Mouse (Mus musculus) layer of hippocampus, postnatal 10 days (tissue): ENCODE results near the gene Lipc. TPM values are rescaled to one million over a fixed set of nuclear protein-coding genes. Genes with fewer than 3 reads are reported as not detected.
A peak's percentile ranks its signal among the peaks of the same experiment; 100 is the strongest.

Experiments used
- DNase-seq, 2 experiments: peaks; one replicate each; pipeline ENCODE4 v3.0.0; 2021; ENCODE audit warnings: low spot score in 2 of 2
- total RNA-seq, 2 experiments: library from RNA; stranded (reverse); gene quantifications; 2 replicates each; pipeline ENCODE4 v1.2.3; 2021

Gene Lipc
- total RNA-seq, 2 experiments from 2014 or later: 0.82 to 1.1 TPM

DNA sequence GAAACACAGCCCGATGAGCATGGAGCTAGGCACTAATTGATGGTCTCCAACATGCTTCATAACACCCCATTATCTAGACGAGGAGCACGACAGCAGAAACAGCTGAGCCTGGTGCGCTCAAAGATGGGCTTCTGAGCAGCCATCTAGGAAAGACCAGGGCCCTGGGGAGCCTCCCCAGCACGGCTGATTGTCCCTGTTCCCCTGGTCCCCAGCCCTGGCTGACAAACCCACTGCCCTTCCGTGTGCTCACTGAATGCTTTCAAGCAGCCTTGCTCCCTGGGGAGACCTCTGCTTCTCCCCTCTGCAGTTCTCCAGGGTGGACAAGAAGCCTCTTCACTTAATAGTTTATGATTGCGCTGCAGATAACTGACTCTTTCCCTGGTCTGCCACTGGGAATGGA is 35.5 kb downstream of the Lipc start:
- no peak for DNase-seq

DNA sequence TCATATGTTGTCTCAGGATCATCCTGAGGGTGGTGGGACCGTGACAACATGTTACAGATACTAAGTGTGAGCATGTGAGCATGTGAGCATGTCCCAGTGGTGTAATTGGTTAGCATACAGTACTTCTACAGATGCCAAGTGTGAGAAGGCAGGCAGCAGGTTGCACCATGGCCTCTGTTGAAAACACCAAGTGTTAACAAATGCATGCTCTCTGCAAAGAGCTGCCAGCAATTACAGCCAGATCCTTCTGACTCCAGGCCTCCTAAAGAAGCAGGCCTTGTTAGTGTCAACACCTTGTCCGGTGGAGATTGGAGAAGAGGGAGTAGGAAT is 36.7 kb downstream of the Lipc start:
- no peak for DNase-seq

DNA sequence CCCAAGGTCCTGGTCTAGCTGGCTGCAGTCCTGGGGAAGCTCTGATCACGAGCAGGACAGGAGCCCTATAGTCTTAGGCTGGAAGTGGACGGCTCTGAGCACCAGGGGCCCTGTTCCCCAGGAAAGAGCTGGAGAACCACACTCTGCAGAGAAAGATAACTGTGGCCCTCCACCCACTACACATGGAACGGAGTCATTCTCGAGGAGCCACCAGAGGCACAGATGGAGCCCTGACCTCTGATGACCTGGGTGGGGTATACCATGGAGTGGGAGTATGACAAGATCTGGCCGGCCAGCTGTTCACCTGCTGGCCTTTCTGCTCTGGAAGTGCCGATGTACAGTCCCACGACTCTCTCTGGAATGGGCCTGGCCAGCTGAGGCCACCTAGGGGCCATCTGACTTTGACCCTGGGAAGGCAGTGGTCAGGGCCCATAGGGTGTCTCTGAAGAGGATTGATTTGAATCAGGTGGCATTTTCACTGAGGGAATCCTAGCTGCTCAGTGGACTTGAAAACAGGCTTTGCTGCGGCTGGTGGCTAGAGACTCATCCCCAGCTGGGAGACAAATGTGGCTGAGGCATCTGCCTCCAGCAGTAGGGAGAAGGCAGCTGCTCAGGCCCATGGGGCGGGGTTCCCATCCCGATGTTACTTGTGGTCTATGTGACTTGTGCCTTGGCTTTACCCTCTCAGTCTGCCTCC is 37.2 kb downstream of the Lipc start:
- DNase-seq: no peak

DNA sequence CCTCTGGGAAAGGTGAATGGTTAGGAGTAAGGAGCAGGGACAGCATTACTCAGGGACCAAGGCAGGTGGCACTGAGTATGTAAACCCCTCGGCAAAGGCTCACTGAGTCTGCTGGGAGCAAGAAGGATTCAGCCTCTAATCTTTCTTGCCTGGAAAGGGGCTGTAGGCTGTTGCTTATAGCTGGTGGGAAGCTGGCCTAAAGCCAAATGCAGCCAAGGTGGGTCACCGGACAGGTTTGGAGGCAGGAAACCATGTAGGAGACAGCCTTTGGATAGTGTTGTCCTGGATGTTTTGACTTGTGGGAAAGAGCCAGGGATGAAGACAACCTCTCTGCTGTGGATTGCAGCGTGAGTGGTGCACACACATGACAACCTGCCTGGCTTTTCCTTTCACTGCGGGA is 40.9 kb downstream of the Lipc start:
- DNase-seq: no peak

DNA sequence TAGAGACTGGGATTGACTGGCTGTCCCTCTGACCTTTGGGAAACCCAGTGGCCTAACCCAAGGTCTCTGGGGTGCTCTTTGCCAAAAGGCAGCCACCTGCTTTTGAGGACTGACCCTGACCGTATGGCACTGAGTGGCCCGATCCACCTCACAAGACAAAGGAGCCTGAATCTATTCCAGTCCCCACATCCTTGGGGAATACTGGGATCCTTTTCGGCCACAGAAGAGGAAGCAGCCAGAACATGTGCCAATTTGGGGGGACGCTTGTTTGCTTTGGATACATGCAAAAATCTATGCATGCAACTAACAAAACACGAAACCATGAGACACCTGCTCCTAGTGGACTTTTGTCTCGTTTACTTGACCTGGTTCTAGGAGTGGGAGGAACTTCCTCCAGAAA is 41.7 kb downstream of the Lipc start:
- DNase-seq: no peak

DNA sequence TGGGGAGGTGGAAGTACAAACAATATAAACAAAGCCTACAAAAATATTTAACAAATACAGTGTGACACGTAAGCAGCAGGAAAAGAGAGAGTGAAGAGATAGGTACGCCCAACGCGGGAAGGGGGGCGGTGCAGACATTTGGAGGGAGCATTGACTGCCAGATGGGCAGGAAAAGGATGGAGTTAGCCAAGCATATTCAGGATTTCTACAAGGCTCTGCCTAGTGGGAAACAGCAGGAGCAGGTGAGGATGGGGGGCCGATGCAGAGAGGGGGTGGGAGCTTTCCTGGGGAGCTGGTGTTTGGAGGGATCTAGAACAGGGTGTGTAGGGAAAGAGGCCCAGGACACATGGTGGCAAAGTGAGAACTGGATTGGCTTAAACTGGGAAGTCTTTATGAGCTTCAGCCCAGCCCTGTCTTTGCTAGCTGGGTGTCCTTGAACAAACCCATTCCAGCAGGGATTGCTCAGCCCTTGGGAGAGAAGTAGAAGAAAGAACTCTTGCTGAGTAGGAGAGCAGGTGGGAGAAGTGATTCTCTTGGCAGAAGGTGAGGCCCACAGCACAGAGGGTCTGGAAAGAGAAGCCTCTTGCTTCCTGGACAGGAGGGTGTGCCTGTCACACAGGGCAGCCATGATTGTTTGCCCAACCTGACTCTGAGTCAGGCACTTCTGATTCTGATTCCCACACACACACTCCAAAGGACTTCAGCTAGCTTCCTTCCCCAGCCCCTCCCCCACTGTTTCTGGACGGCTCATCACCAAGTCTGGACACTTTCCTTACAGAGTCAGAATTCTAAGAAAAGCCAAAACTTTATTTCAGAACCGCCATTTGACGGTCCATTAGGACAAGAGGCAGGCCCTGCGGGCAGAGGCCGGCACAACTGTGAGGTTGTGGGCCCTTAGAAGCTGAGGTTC is 49.0 kb downstream of the Lipc start:
- DNase-seq: no peak

DNA sequence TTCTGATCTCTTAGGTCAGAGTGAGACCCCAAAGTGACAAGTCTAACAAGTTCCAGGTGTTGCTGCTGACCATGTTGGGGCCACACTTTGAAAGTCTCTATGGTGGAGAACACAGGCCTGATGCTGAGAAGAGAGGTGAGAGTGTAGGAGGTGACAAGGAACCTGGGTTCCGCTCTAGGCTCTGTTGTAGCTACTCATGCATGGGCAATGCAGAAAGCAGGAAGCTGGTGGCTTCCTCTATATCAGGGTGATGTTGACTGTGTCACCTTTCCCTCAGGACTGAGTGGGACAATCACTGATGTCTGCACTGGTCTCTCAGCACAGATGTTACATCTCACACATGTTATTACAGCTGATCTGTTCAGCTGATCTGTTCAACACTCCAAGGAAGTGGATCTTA is 57.8 kb downstream of the Lipc start:
- no peak for DNase-seq

DNA sequence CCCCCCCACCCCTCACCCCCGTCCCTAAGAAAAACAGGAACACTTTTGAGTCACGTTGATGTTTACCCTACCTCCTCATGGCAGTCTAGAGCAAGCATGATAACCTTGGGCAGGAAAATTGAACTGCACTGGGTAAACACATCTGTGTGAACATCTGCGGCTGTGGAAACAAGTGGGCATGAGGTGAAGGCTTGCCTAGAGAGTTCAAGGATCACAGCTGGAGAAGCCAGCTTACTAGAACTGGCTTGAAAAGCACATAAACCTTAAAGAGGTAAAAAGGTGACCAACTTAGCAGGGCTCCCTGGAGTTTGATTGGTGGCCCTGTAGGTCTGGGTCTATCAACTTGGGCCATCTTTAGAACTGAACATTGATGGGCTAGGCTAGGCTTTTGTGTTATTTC is 58.5 kb downstream of the Lipc start:
- DNase-seq: no peak

DNA sequence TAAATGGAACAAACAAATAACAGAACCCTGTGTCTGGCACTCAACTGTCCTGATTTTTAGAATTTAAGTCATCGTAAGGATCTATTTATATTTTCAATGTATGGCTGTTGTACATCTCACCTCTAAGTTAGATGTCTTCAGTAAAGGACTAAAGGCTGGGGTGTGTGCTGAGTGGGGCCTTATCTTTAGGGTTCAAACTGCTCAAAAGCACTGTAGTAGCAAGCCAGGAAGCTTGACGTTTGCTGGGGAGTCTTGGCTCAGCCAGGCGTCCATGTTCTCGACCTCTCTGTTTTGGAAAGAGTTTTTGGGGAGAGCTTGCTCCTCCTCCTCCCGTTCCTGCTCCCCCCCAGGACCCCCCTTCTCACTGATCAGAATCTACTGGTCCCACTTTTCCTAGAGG is 59.4 kb downstream of the Lipc start:
- no peak for DNase-seq

DNA sequence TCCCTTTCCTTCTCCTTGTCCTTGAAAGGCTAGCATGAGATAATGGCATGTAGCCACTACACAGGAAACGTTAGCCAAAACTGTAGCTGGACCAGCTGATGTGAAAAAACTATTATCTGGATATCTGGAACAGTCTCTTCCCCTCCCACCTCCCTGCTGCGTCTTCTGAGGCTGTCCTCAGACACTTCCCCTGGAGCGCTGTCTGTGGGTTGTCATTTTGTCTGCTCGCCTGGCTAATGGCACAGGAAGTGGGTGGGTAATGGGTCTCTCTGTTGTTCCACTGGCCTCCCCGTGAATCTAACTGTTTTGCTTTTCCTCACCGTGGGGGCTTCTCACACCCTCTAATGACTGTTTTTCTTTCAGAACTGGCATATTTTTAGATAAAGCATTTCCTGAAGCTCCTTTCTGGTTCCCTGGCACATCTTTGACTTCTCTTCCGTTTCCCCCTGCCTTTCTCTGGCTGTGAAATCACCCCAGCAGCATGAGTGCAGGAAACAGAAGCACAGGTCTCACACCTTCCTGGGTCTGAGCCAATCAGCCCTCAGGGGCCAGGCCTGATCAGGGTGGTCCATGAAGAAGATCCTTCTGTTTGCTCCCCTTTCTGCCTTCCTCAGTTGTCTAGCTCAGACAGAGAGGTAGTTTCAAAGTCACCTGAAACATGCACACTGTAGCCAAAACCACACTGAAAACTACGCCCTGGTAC is 60.4 kb downstream of the Lipc start:
- DNase-seq: peak; percentile 30 to 31

DNA sequence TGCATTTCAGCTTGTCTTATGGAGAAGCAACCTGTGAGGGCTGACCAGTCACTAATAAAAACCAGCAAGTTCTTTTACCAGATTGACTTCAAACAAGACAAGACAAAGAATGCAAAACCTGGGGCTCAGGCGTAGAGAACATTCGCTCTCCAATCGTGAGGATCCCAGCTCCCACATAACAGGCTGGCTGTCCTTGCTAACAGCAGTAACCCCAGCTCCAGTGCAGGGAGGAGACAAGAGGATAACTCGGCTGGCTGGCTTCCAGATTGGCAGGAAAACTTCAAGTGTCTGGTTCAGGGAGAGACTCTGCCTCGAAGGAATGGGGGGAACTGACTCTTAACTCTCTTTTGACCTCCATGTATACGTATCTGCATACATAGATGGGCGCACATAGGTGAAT is 61.3 kb downstream of the Lipc start:
- DNase-seq: no peak

DNA sequence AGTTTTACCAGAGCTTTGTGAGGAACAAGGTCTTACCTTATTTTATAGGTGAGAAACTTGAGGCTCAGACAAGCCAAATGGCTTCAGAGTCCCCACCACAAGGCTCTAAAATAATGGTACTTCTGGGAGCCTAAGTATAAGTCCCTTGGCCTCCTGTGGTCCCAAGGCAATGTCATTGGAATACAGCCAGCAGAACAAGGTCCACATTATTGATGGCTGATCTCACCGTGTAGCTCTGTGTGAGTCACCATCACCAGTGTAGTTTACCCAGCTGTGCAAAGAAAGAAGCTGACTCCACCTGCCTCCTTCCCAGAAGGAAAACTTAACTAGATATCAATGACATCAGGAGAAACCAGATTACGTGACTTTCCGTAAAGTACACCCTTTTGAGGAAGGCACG is 63.1 kb downstream of the Lipc start:
- DNase-seq: no peak

DNA sequence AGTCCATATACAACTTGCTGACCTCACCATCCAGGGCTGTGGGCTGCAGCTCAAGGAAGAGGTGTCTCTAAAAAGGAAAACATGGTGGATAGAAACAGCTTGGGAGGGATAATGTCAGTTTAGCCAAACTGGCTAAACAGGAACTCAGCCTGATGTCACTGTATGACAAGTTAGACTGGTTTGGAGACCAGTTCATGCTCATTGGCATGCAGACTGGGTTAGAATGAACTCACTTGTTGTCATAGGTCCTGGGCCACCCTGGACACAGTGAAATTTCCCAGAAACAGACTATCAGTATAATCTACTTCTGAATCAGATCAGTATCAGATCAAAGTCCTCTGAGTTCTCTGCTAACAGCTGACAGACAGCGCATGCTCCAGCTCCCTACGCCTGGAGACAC is 63.5 kb downstream of the Lipc start:
- no peak for DNase-seq

DNA sequence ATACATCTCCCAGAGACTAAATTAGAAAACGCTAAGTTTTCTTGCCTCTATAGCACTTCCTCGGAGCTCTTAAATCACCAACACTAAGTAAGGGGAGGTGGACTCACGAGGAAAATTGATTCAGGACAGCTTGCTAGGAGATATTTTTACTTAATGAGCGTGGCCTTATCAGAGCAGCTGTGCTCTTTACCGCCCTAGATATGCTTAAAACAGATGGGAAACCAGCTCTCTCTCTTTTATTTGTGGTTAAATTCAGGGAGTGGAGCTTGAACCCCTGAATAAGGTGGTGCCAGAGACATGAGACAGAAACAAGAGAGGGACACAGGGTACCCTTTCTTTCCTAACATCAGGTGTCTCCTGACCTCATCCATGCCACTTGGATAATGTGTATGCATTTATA is 70.0 kb downstream of the Lipc start:
- no peak for DNase-seq

DNA sequence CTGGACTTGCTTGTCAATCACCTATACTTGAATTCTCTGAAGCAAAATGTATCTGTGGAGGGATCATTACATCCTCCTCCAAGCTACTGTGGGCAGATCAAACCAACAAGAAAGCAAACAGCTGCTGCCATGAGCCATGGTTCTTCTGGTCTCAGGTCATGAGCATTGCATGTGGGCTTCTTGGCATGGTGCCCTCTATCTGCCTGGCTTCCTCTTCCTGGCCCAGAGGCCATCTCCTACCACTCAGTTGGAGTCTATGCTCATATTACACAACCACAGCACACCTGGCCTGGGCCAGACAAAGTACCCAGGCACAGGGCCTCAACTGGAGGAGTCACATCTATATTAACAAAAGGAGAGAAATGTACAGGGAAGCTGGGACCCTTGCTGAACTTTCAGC is 73.2 kb downstream of the Lipc start:
- DNase-seq: no peak

DNA sequence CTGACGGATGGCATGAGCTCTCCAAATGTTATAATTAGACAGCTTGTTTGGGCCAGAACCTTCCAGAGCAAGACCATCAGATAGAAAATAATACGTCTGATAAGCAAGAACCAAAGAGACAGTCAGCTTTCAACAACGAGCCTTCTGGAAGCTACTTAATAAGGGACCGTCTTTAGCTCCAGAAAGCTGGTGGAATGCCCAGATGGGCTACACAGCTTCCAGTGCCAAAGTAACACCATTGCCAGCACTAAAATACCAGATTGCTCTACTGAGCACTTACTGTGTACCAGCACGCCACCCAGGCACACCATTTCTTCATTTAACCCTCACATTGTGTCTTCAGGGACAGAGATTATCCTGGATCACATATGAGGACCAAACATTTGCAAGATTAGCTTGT is 73.9 kb downstream of the Lipc start:
- DNase-seq: peak; percentile 28 to 50

DNA sequence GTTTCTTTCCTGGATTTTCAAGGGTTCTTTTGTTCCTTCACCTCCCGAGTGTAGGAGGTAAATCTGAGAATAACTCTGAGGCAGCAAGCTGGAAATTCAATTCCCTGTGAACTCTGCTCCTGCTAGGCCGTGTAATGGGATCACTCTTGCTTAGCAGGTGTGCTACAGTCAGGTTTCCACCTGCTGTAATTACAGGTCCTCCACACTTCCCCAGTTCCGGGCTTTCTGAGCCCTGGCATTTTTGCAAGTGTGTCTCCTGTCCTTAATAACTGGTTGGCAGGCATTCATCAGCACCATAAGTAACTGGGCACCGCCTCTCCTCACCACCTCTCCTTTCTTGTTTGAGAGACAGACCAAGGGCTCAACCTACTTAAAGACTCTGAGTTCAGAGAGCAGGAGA is 76.5 kb downstream of the Lipc start:
- DNase-seq: no peak

DNA sequence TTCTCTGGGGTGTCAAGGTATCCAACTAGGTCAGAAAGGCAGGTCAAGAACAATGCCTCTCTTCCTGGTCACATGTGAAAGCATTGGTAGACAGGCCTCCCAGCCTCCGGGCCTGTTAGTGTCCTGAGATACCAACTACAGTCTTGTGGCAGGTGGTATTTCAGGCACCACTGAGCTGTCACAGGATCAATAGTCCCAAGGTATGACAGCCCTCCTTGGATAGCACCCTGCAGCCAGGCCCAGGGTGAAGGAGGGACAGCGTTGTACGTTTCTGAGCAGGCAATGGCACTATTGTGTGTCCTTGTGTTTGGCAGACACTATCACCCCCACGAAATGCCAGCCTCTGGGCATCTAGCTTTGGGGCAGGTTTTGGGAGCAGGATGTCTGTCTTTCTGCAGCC is 77.0 kb downstream of the Lipc start:
- no peak for DNase-seq

DNA sequence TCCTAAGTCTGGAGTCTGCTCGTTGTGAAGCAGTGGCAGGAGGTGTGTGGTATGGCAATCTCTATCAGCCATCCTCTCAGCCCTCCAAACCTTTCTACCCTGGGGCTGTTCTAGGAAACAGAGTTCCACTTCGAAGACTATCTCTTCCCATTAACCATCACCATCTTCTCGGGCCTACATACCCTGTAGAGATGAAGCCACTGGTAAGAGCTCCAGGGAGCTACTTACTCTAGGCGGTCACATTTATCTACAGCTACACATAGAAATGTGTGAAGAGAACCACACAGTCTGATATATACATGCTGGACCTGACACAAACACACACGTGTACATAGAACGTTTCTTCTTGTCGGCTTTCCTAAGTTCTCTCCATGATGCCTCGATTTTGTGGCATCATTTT is 79.4 kb downstream of the Lipc start:
- DNase-seq: no peak

DNA sequence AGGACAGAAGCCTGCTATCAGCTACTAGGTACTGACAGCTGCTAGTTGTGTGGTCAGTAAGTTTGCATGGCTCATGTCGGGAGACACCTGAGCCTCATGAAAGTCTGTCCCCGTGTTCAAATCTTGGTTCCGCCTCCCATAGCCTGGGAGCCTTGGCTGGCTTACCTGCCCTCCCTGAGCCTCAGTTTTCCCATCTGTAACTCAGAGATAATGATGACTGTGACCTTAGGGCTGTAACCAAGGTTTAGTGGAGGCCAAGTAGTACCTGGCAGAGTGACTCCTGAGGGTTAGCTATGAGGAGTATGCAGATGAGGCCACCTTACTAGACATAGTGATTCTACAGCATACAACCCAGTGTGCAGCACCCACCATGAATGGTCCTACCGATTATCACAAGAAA is 81.7 kb downstream of the Lipc start:
- DNase-seq: no peak

DNA sequence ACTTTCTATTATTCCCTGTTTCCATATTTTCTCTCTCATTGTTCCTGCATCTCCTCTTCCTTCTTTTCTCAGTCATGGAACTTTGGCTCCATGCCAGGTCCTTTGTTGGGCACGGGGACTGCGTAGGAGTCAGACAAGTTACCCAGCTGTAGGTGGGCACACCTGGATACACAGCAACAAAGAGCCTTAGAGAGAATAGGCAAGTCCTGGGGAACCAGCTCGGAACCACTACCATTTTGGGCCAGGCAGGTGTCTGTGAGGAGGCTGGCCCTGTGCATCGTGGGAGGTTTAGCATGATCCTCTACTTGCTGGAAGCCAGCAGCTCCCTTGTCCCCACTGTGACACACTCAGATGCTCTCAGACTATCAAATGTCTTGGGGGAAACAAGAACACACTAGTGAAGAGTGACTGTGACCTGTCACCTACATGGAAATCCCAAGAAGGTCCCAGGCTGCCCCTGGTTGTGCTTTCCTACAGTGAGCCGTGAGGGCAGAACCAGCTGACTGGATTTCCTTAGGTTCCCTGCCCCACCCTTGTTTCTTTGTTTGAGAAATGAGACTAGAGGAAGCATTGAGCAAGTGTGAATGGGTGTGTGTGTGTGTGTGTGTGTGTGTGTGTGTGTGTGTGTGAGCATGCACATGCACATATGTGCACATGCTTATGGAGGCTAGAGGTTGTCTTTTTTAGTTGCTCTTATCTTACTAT is 82.7 kb downstream of the Lipc start:
- no peak for DNase-seq

DNA sequence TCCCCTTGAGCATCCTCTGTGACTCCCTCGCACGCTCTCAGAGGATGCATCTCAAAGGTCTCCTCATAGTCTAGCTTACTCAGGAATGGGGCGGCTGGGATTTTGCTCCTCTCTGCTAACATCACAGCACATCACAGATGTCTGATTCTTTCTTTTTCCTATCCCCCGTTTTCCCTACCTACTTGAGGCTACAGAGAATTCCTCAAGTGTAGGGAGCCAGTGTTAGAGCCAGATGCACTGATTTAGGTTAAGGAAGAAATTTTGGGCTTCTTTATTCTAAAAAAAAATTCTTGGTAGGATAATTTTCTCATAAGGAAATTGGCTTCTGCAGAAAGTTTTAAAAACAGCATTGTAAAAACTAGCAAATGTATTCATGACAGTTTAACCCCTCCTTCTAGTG is 84.6 kb downstream of the Lipc start:
- no peak for DNase-seq
